Mouse (Mus musculus) small intestine, adult 2 months (tissue): ENCODE results near the gene Hoga1. TPM values are rescaled to one million over a fixed set of nuclear protein-coding genes. Genes with fewer than 3 reads are reported as not detected.
"Not testable (repeated sequence)": the region's sequence is repeated elsewhere in the genome, so short reads cannot be mapped to it uniquely, and the experiment has no call there.

Experiments
- H3K27ac ChIP-seq: fragments of 200-500 bp; 2 replicates; pipeline ENCODE4 v1.5.1; 2012; ENCODE audit warnings: low read depth, low read length, control low read depth, inconsistent platforms; ENCODE audit not compliant: insufficient read depth
- H3K27me3 ChIP-seq: fragments of 200-500 bp; 2 replicates; pipeline ENCODE4 v1.6.1; 2012; ENCODE audit warnings: mild to moderate bottlenecking, moderate library complexity, low read length, inconsistent platforms; ENCODE audit not compliant: control insufficient read depth, insufficient read depth
- H3K36me3 ChIP-seq: fragments of 200-500 bp; 2 replicates; pipeline ENCODE4 v1.6.1; 2012; ENCODE audit warnings: mild to moderate bottlenecking, low read length, control low read depth, inconsistent platforms; ENCODE audit not compliant: control insufficient read depth, insufficient read depth
- H3K4me1 ChIP-seq: fragments of 200-500 bp; 2 replicates; pipeline ENCODE4 v1.6.1; 2012; ENCODE audit warnings: low read length, inconsistent platforms, mixed read lengths; ENCODE audit not compliant: control insufficient read depth, insufficient read depth, insufficient read length
- H3K4me3 ChIP-seq: fragments of 200-500 bp; 2 replicates; pipeline ENCODE4 v1.5.1; 2012; ENCODE audit warnings: low read depth, mild to moderate bottlenecking, control low read depth, inconsistent platforms, low read length, moderate library complexity
- CTCF ChIP-seq: fragments of 200-500 bp; IDR thresholded peaks from 2 replicates; pipeline ENCODE4 v1.5.1; 2012; ENCODE audit warnings: low read depth, mild to moderate bottlenecking, control low read depth, inconsistent platforms, low read length, moderate library complexity, mixed read lengths; ENCODE audit not compliant: insufficient replicate concordance, insufficient read length; ENCODE audit errors: extremely low read depth
- POLR2A ChIP-seq: fragments of 200-500 bp; IDR thresholded peaks from 2 replicates; pipeline ENCODE4 v1.6.1; 2012; ENCODE audit warnings: low read depth, mild to moderate bottlenecking, control low read depth, inconsistent platforms, low read length, moderate library complexity
- WGBS: fragments of 180-500 bp; shearing (Covaris S2); methylation state at CpG from one replicate; pipeline ENCODE4 v1.1.7; 2018; 5-methylcytosine and 5-hydroxymethylcytosine counted together
- polyA plus RNA-seq: library from polyadenylated mRNA; depleted of rRNA; stranded (reverse); fragments of >200 nt; gene quantifications from 2 replicates; pipeline ENCODE4 v1.2.3, GENCODE M21; 2012

The Hoga1 gene
- polyA plus RNA-seq, 1 experiment: 2.2 TPM

GRCm38 (mm10) chr19:42071886-42072608 is 26.6 kb downstream of the Hoga1 start:
- H3K4me3 ChIP-seq: no peak overlapping the region
- 31% methylated on average over 15 of the region's 15 CpGs for WGBS
- H3K4me1 ChIP-seq: peaks cover 8% of the 10 kb centered on the region; the same call in 1 of the 2 replicates
- peak overlapping the region; percentile 81 for H3K27ac ChIP-seq
- no peak for TF ChIP-seq POLR2A
- TF ChIP-seq CTCF: no peak
- H3K27me3 ChIP-seq: no peaks in the 10 kb centered on the region
- H3K36me3 ChIP-seq: no peaks in the 10 kb centered on the region

GRCm38 (mm10) chr19:42072802-42073201 is 27.4 kb downstream of the Hoga1 start:
- Histone ChIP-seq H3K4me1 (peaks cover 8% of the 10 kb centered on the region; the same call in 1 of the 2 replicates), H3K27ac (peak overlapping the region; percentile 81; the same call in 1 of the 2 replicates), H3K27me3 (no peaks in the 10 kb centered on the region), H3K36me3 (no peaks in the 10 kb centered on the region), H3K4me3 (no peak overlapping the region)
- TF ChIP-seq CTCF (no peak), POLR2A (no peak)
- 33% methylated on average over 7 of the region's 7 CpGs for WGBS

GRCm38 (mm10) chr19:42075051-42075450 is 29.6 kb downstream of the Hoga1 start:
- 85% methylated on average over 2 of the region's 2 CpGs for WGBS
- no peaks in the 10 kb centered on the region for H3K27me3 ChIP-seq
- no peaks in the 10 kb centered on the region for H3K36me3 ChIP-seq
- no peak overlapping the region for H3K27ac ChIP-seq
- H3K4me3 ChIP-seq: no peak overlapping the region
- peaks cover 7% of the 10 kb centered on the region; the same call in 1 of the 2 replicates for H3K4me1 ChIP-seq
- no peak for TF ChIP-seq CTCF
- TF ChIP-seq POLR2A: no peak

- no peak overlapping the region for H3K4me3 ChIP-seq
- no peaks in the 10 kb centered on the region for H3K27me3 ChIP-seq
- H3K4me1 ChIP-seq: peaks cover 7% of the 10 kb centered on the region; the same call in 1 of the 2 replicates
- no peaks in the 10 kb centered on the region for H3K36me3 ChIP-seq
- WGBS: 93% methylated on average over 16 of the region's 16 CpGs
- H3K27ac ChIP-seq: no peak overlapping the region
- TF ChIP-seq POLR2A (no peak), CTCF (no peak)
Observed at GRCm38 (mm10) chr19:42075992-42076391, 30.6 kb downstream of the Hoga1 start.

GRCm38 (mm10) chr19:42078566-42078965 is 33.2 kb downstream of the Hoga1 start:
- Histone ChIP-seq H3K4me3 (no peak overlapping the region), H3K4me1 (no peaks in the 10 kb centered on the region; the same call in 1 of the 2 replicates), H3K36me3 (no peaks in the 10 kb centered on the region), H3K27ac (no peak overlapping the region), H3K27me3 (no peaks in the 10 kb centered on the region)
- 91% methylated on average over 8 of the region's 8 CpGs for WGBS
- no peak for TF ChIP-seq POLR2A
- TF ChIP-seq CTCF: no peak

GRCm38 (mm10) chr19:42079006-42079405 is 33.6 kb downstream of the Hoga1 start:
- Histone ChIP-seq H3K4me3 (no peak overlapping the region), H3K27ac (no peak overlapping the region), H3K36me3 (no peaks in the 10 kb centered on the region), H3K4me1 (no peaks in the 10 kb centered on the region; the same call in 1 of the 2 replicates), H3K27me3 (no peaks in the 10 kb centered on the region)
- 96% methylated on average over 12 of the region's 12 CpGs for WGBS
- no peak for TF ChIP-seq CTCF
- no peak for TF ChIP-seq POLR2A

GRCm38 (mm10) chr19:42079950-42080349 is 34.5 kb downstream of the Hoga1 start:
- peak overlapping the region; percentile 61; the same call in 1 of the 2 replicates for H3K27ac ChIP-seq
- TF ChIP-seq POLR2A (no peak), CTCF (no peak)
- no peaks in the 10 kb centered on the region for H3K36me3 ChIP-seq
- H3K27me3 ChIP-seq: no peaks in the 10 kb centered on the region
- no peaks in the 10 kb centered on the region; the same call in 1 of the 2 replicates for H3K4me1 ChIP-seq
- 41% methylated on average over 5 of the region's 5 CpGs for WGBS
- no peak overlapping the region for H3K4me3 ChIP-seq

GRCm38 (mm10) chr19:42080469-42080868 is 35.1 kb downstream of the Hoga1 start:
- Histone ChIP-seq H3K27ac (no peak overlapping the region), H3K4me3 (no peak overlapping the region), H3K36me3 (no peaks in the 10 kb centered on the region), H3K27me3 (no peaks in the 10 kb centered on the region), H3K4me1 (no peaks in the 10 kb centered on the region; the same call in 1 of the 2 replicates)
- WGBS: 73% methylated on average over 11 of the region's 11 CpGs
- TF ChIP-seq POLR2A: no peak

GRCm38 (mm10) chr19:42081613-42082012 is 36.2 kb downstream of the Hoga1 start:
- WGBS: 81% methylated on average over 5 of the region's 5 CpGs
- H3K4me1 ChIP-seq, H3K36me3 ChIP-seq, H3K27ac ChIP-seq, H3K4me3 ChIP-seq, H3K27me3 ChIP-seq: not testable (repeated sequence)
